Mouse (Mus musculus) liver, embryonic 13.5 days (tissue): ENCODE data around the gene Nampt. TPM values are rescaled to one million over a fixed set of nuclear protein-coding genes. Genes with fewer than 3 reads are reported as not detected.

Experiments used
- polyA plus RNA-seq: library from polyadenylated mRNA; unstranded; fragments of >200 nt; fragmentation: Nextera tagmentation; extraction: Ambion mirVana; gene quantifications from 2 replicates; pipeline ENCODE4 v1.2.1, GENCODE M21; 2015

Nampt gene
- polyA plus RNA-seq, 1 experiment from 2014 or later = 10.6 TPM

Other genes with a start within 250 kb of the Nampt start
- 42.4 and 54.7 TPM in 2 replicates for gene Sypl, start 134.3 kb downstream of the Nampt start, polyA plus RNA-seq